Mouse (Mus musculus) forebrain, embryonic 14.5 days (tissue): ENCODE measurements around the gene Glt8d1. TPM values are rescaled to one million over a fixed set of nuclear protein-coding genes. Genes with fewer than 3 reads are reported as not detected.

Experiments used
- ATAC-seq: fragments of 200-750 bp; cut with Nextera tagmentation; 2 replicates; pipeline ENCODE4 v1.8.0; 2017; ENCODE audit warnings: mild to moderate bottlenecking, moderate library complexity
- DNase-seq: peaks from one replicate; pipeline ENCODE4 v3.0.0-alpha.2; 2015; ENCODE audit warnings: low spot score
- H3K27ac ChIP-seq: fragments of 300-500 bp; sonication (generic); 2 replicates; pipeline ENCODE4 v1.5.1; 2014; ENCODE audit warnings: low read depth, mild to moderate bottlenecking, control low read depth, low read length, moderate library complexity
- H3K27me3 ChIP-seq: fragments of 300-500 bp; sonication (generic); replicated peaks from 2 replicates; pipeline ENCODE4 v1.6.1; 2014; ENCODE audit warnings: low read length, control low read depth, mixed read lengths; ENCODE audit not compliant: control insufficient read depth, insufficient read depth
- H3K36me3 ChIP-seq: fragments of 300-500 bp; sonication (generic); 2 replicates; pipeline ENCODE4 v1.6.1; 2014; ENCODE audit warnings: low read length, control low read depth; ENCODE audit not compliant: control insufficient read depth, insufficient read depth
- H3K4me1 ChIP-seq: fragments of 300-500 bp; sonication (generic); 2 replicates; pipeline ENCODE4 v1.6.1; 2014; ENCODE audit warnings: antibody characterized with exemption, low read length, control low read depth; ENCODE audit not compliant: control insufficient read depth, insufficient read depth
- H3K4me2 ChIP-seq: fragments of 300-500 bp; sonication (generic); 2 replicates; pipeline ENCODE4 v1.6.1; 2014; ENCODE audit warnings: mild to moderate bottlenecking, control low read depth, low read length
- H3K4me3 ChIP-seq: fragments of 300-500 bp; sonication (generic); 2 replicates; pipeline ENCODE4 v1.5.1; 2014; ENCODE audit warnings: low read depth, low read length, control low read depth
- H3K9ac ChIP-seq: fragments of 300-500 bp; sonication (generic); 2 replicates; pipeline ENCODE4 v1.6.1; 2014; ENCODE audit warnings: mild to moderate bottlenecking, low read length, control low read depth, moderate library complexity
- H3K9me3 ChIP-seq: fragments of 300-500 bp; sonication (generic); replicated peaks from 2 replicates; pipeline ENCODE4 v1.6.1; 2016; ENCODE audit warnings: low read length, control low read depth, mixed read lengths; ENCODE audit not compliant: control insufficient read depth
- WGBS: fragments of 180-500 bp; shearing (Covaris S2); extraction: QIAGEN DNeasy Blood & Tissue Kit; methylation state at CpG from one replicate; pipeline ENCODE4 v1.1.7; 2014; 5-methylcytosine and 5-hydroxymethylcytosine counted together
- polyA plus RNA-seq: library from polyadenylated mRNA; unstranded; fragments of >200 nt; fragmentation: Nextera tagmentation; extraction: Ambion mirVana; gene quantifications from 2 replicates; pipeline ENCODE4 v1.2.1, GENCODE M21; 2014

The Glt8d1 gene
- polyA plus RNA-seq, 1 experiment from 2014 or later, result 55.9 TPM

- Histone ChIP-seq H3K4me3 (no peak overlapping the region), H3K9ac (no peak overlapping the region), H3K4me2 (no peak overlapping the region), H3K27me3 (no peaks in the 10 kb centered on the region), H3K4me1 (peaks cover 11% of the 10 kb centered on the region), H3K27ac (no peak overlapping the region), H3K36me3 (peaks cover 35% of the 10 kb centered on the region), H3K9me3 (no peaks in the 10 kb centered on the region)
- DNase-seq, result no peak
- ATAC-seq, result no peak
- 83% methylated on average over 2 of the region's 2 CpGs for WGBS
Observed at GRCm38 (mm10) chr14:31004527-31004926, 3.3 kb downstream of the Glt8d1 start.

- DNase-seq (no peak), ATAC-seq (no peak)
- Histone ChIP-seq H3K4me2 (no peak overlapping the region), H3K36me3 (peaks cover 57% of the 10 kb centered on the region), H3K4me1 (peaks cover 6% of the 10 kb centered on the region), H3K9me3 (no peaks in the 10 kb centered on the region), H3K4me3 (no peak overlapping the region), H3K27me3 (no peaks in the 10 kb centered on the region), H3K9ac (no peak overlapping the region), H3K27ac (no peak overlapping the region)
- WGBS, result 87% methylated on average over 5 of the region's 5 CpGs
Observed at GRCm38 (mm10) chr14:31006779-31007178, 5.6 kb downstream of the Glt8d1 start.

GRCm38 (mm10) chr14:31011588-31011987 lies 10.4 kb downstream of the Glt8d1 start:
- Histone ChIP-seq H3K36me3 (peaks cover 93% of the 10 kb centered on the region), H3K4me1 (no peaks in the 10 kb centered on the region), H3K4me3 (no peak overlapping the region), H3K27ac (no peak overlapping the region), H3K4me2 (no peak overlapping the region), H3K9ac (no peak overlapping the region), H3K27me3 (no peaks in the 10 kb centered on the region), H3K9me3 (no peaks in the 10 kb centered on the region)
- DNase-seq (no peak), ATAC-seq (no peak)
- WGBS, result 91% methylated on average over 3 of the region's 3 CpGs

GRCm38 (mm10) chr14:31013928-31014327 lies 12.7 kb downstream of the Glt8d1 start:
- no peak overlapping the region for H3K4me2 ChIP-seq
- ATAC-seq, result no peak
- H3K27me3 ChIP-seq, result no peaks in the 10 kb centered on the region
- 99% methylated on average over 2 of the region's 2 CpGs for WGBS
- H3K9ac ChIP-seq, result no peak overlapping the region
- no peaks in the 10 kb centered on the region for H3K9me3 ChIP-seq
- peaks cover 10% of the 10 kb centered on the region for H3K4me1 ChIP-seq
- no peak overlapping the region for H3K4me3 ChIP-seq
- no peak overlapping the region for H3K27ac ChIP-seq
- H3K36me3 ChIP-seq, result peaks cover 84% of the 10 kb centered on the region
- DNase-seq, result no peak

GRCm38 (mm10) chr14:31016063-31016462 lies 14.9 kb downstream of the Glt8d1 start:
- WGBS, result 100% methylated on average over 1 of the region's 1 CpGs
- H3K4me2 ChIP-seq, result no peak overlapping the region
- H3K27me3 ChIP-seq, result no peaks in the 10 kb centered on the region
- no peak overlapping the region for H3K9ac ChIP-seq
- peaks cover 67% of the 10 kb centered on the region for H3K36me3 ChIP-seq
- DNase-seq (no peak), ATAC-seq (no peak)
- H3K9me3 ChIP-seq, result no peaks in the 10 kb centered on the region
- no peak overlapping the region for H3K27ac ChIP-seq
- H3K4me3 ChIP-seq, result no peak overlapping the region
- H3K4me1 ChIP-seq, result peaks cover 20% of the 10 kb centered on the region

GRCm38 (mm10) chr14:31017854-31018253 lies 16.7 kb downstream of the Glt8d1 start:
- ATAC-seq (no peak; the same call in 1 of the 2 replicates), DNase-seq (peak; percentile 11)
- peaks cover 20% of the 10 kb centered on the region for H3K4me1 ChIP-seq
- no peaks in the 10 kb centered on the region for H3K9me3 ChIP-seq
- peak overlapping the region; percentile 82 for H3K4me2 ChIP-seq
- peak overlapping the region; percentile 90 for H3K9ac ChIP-seq
- peak overlapping the region; percentile 73 for H3K4me3 ChIP-seq
- H3K27me3 ChIP-seq, result no peaks in the 10 kb centered on the region
- H3K27ac ChIP-seq, result no peak overlapping the region
- 0% methylated on average over 2 of the region's 2 CpGs for WGBS
- H3K36me3 ChIP-seq, result peaks cover 58% of the 10 kb centered on the region

GRCm38 (mm10) chr14:31018860-31019291 lies 17.7 kb downstream of the Glt8d1 start, which contains the start of the genes Pbrm1 and Gnl3:
Gene Pbrm1 (plus strand): TSS chr14:31019138.
Gene Gnl3 (minus strand): TSS chr14:31019152.
- H3K9me3 ChIP-seq, result no peaks in the 10 kb centered on the region
- WGBS, result 0% methylated on average over 40 of the region's 53 CpGs
- H3K27ac ChIP-seq, result peak within 1 kb of the TSS; percentile 99
- no peaks in the 10 kb centered on the region for H3K27me3 ChIP-seq
- peaks cover 55% of the 10 kb centered on the region for H3K36me3 ChIP-seq
- peak within 1 kb of the TSS; percentile 73 for H3K4me3 ChIP-seq
- H3K4me2 ChIP-seq, result peak within 1 kb of the TSS; percentile 82
- H3K4me1 ChIP-seq, result peaks cover 20% of the 10 kb centered on the region
- DNase-seq (peak; percentile 97), ATAC-seq (peak; percentile 95)
- H3K9ac ChIP-seq, result peak within 1 kb of the TSS; percentile 90

GRCm38 (mm10) chr14:31019331-31020205 lies 18.4 kb downstream of the Glt8d1 start:
- no peaks in the 10 kb centered on the region for H3K27me3 ChIP-seq
- peak; percentile 82 for DNase-seq
- peak overlapping the region; percentile 99 for H3K27ac ChIP-seq
- H3K4me3 ChIP-seq, result peak overlapping the region; percentile 73
- H3K4me1 ChIP-seq, result peaks cover 20% of the 10 kb centered on the region
- no peaks in the 10 kb centered on the region for H3K9me3 ChIP-seq
- WGBS, result 7% methylated on average over 27 of the region's 56 CpGs
- ATAC-seq, result peak; percentile 94
- H3K9ac ChIP-seq, result peak overlapping the region; percentile 90
- peaks cover 55% of the 10 kb centered on the region for H3K36me3 ChIP-seq
- H3K4me2 ChIP-seq, result peak overlapping the region; percentile 66

GRCm38 (mm10) chr14:31022579-31022978 lies 21.4 kb downstream of the Glt8d1 start:
- ATAC-seq (no peak), DNase-seq (no peak)
- H3K9ac ChIP-seq, result no peak overlapping the region
- H3K4me1 ChIP-seq, result peaks cover 15% of the 10 kb centered on the region
- no peak overlapping the region for H3K4me3 ChIP-seq
- H3K36me3 ChIP-seq, result peaks cover 53% of the 10 kb centered on the region
- H3K27ac ChIP-seq, result no peak overlapping the region
- WGBS, result 50% methylated on average over 1 of the region's 1 CpGs
- H3K27me3 ChIP-seq, result no peaks in the 10 kb centered on the region
- H3K4me2 ChIP-seq, result no peak overlapping the region
- H3K9me3 ChIP-seq, result no peaks in the 10 kb centered on the region
